Mouse (Mus musculus) embryo, embryonic 11.5 days (tissue): ENCODE results near the gene Med29.

Experiments used
- DNase-seq: peaks from one replicate; pipeline ENCODE4 v3.0.0-alpha.2; 2012; ENCODE audit warnings: low read depth, low spot score

Med29 gene

GRCm38 (mm10) chr7:28376011-28376771 lies 16.3 kb downstream of the Med29 start:
- no peak for DNase-seq

GRCm38 (mm10) chr7:28375176-28375921 lies 17.2 kb downstream of the Med29 start:
- DNase-seq, result peak; percentile 82

GRCm38 (mm10) chr7:28374647-28375046 lies 17.9 kb downstream of the Med29 start:
- no peak for DNase-seq

- DNase-seq, result no peak
These were observed 18.5 kb downstream of the Med29 start for GRCm38 (mm10) chr7:28373891-28374495.

- peak; percentile 84 for DNase-seq
These were observed 19.4 kb downstream of the Med29 start for GRCm38 (mm10) chr7:28373131-28373581.

- DNase-seq, result peak; percentile 100
These were observed 20.0 kb downstream of the Med29 start, which contains the start of gene Plekhg2 for GRCm38 (mm10) chr7:28372251-28373108. Gene Plekhg2, minus strand, starts transcription at chr7:28372599.

- DNase-seq, result no peak
These were observed 21.0 kb downstream of the Med29 start for GRCm38 (mm10) chr7:28371514-28371989.

- no peak for DNase-seq
These were observed 21.5 kb downstream of the Med29 start for GRCm38 (mm10) chr7:28370977-28371513.

GRCm38 (mm10) chr7:28370051-28370450 lies 22.5 kb downstream of the Med29 start:
- DNase-seq, result no peak

GRCm38 (mm10) chr7:28368276-28368920 lies 24.1 kb downstream of the Med29 start:
- DNase-seq, result no peak

GRCm38 (mm10) chr7:28367663-28368275 lies 24.7 kb downstream of the Med29 start:
- no peak for DNase-seq

GRCm38 (mm10) chr7:28362441-28363060 lies 30.0 kb downstream of the Med29 start:
- no peak for DNase-seq

GRCm38 (mm10) chr7:28361647-28362341 lies 30.7 kb downstream of the Med29 start:
- DNase-seq, result no peak

- DNase-seq, result no peak
These were observed 32.2 kb downstream of the Med29 start for GRCm38 (mm10) chr7:28360291-28360690.

GRCm38 (mm10) chr7:28359854-28360253 lies 32.7 kb downstream of the Med29 start:
- no peak for DNase-seq

GRCm38 (mm10) chr7:28358431-28358830 lies 34.1 kb downstream of the Med29 start:
- no peak for DNase-seq

- DNase-seq, result no peak
These were observed 34.5 kb downstream of the Med29 start for GRCm38 (mm10) chr7:28357984-28358383.

GRCm38 (mm10) chr7:28356981-28357380 lies 35.5 kb downstream of the Med29 start:
- no peak for DNase-seq

GRCm38 (mm10) chr7:28355221-28355620 lies 37.3 kb downstream of the Med29 start:
- DNase-seq, result no peak
